Mouse (Mus musculus): ENCODE measurements around the gene Ccin. TPM values are rescaled to one million over a fixed set of nuclear protein-coding genes. Genes with fewer than 3 reads are reported as not detected.

The Ccin gene
- polyA plus RNA-seq, 1 experiment from 2014 or later: not detected

GRCm38 (mm10) chr4:44013391-44014070 is 30.2 kb downstream of the Ccin start:
- Histone ChIP-seq H3K4me1 (ENCODE audit: control insufficient read depth, insufficient read depth, low read length) (peaks cover 12% of the 10 kb centered on the region), H3K27me3 (replicated peaks; ENCODE audit: control insufficient read depth, insufficient read depth, low read length) (no peaks in the 10 kb centered on the region), H3K9ac (ENCODE audit: low read depth, low read length) (peak overlapping the region; percentile 95), H3K36me3 (ENCODE audit: control insufficient read depth, insufficient read depth, low read length) (peaks cover 6% of the 10 kb centered on the region; the same call in 1 of the 2 replicates), H3K9me3 (ENCODE audit: control insufficient read depth, low read length) (no peaks in the 10 kb centered on the region), H3K4me3 (ENCODE audit: low read depth, low read length) (peak overlapping the region; percentile 99), H3K27ac (replicated peaks; ENCODE audit: low read depth, low read length) (0 out of 2 replicates have a peak overlapping the region, but pooled peaks have one; percentile 81), H3K4me2 (ENCODE audit: low read depth, low read length) (peak overlapping the region; percentile 94)
- 24% methylated on average over 11 of the region's 11 CpGs for WGBS
- no peak for DNase-seq (ENCODE audit: low spot score)
- no peak for ATAC-seq (ENCODE audit: low read depth)

GRCm38 (mm10) chr4:44016071-44016470 is 32.8 kb downstream of the Ccin start:
- Histone ChIP-seq H3K4me3 (ENCODE audit: low read depth, low read length) (no peak overlapping the region), H3K9me3 (ENCODE audit: control insufficient read depth, low read length) (no peaks in the 10 kb centered on the region), H3K9ac (ENCODE audit: low read depth, low read length) (no peak overlapping the region), H3K27me3 (replicated peaks; ENCODE audit: control insufficient read depth, insufficient read depth, low read length) (no peaks in the 10 kb centered on the region), H3K36me3 (ENCODE audit: control insufficient read depth, insufficient read depth, low read length) (peaks cover 31% of the 10 kb centered on the region), H3K27ac (replicated peaks; ENCODE audit: low read depth, low read length) (no peak overlapping the region), H3K4me1 (ENCODE audit: control insufficient read depth, insufficient read depth, low read length) (peaks cover 12% of the 10 kb centered on the region), H3K4me2 (ENCODE audit: low read depth, low read length) (no peak overlapping the region)
- ATAC-seq (ENCODE audit: low read depth) (no peak), DNase-seq (ENCODE audit: low spot score) (no peak)
- WGBS: 85% methylated on average over 4 of the region's 4 CpGs

GRCm38 (mm10) chr4:44016791-44017190 is 33.5 kb downstream of the Ccin start:
- Histone ChIP-seq H3K27me3 (replicated peaks; ENCODE audit: control insufficient read depth, insufficient read depth, low read length) (no peaks in the 10 kb centered on the region), H3K36me3 (ENCODE audit: control insufficient read depth, insufficient read depth, low read length) (peaks cover 39% of the 10 kb centered on the region), H3K4me2 (ENCODE audit: low read depth, low read length) (no peak overlapping the region), H3K4me1 (ENCODE audit: control insufficient read depth, insufficient read depth, low read length) (peaks cover 12% of the 10 kb centered on the region), H3K9me3 (ENCODE audit: control insufficient read depth, low read length) (no peaks in the 10 kb centered on the region), H3K9ac (ENCODE audit: low read depth, low read length) (no peak overlapping the region), H3K27ac (replicated peaks; ENCODE audit: low read depth, low read length) (no peak overlapping the region), H3K4me3 (ENCODE audit: low read depth, low read length) (no peak overlapping the region)
- ATAC-seq (ENCODE audit: low read depth) (no peak), DNase-seq (ENCODE audit: low spot score) (no peak)
- 91% methylated on average over 12 of the region's 12 CpGs for WGBS

GRCm38 (mm10) chr4:44022323-44022722 is 39.0 kb downstream of the Ccin start:
- Histone ChIP-seq H3K36me3 (ENCODE audit: control insufficient read depth, insufficient read depth, low read length) (peaks cover 90% of the 10 kb centered on the region), H3K27ac (replicated peaks; ENCODE audit: low read depth, low read length) (no peak overlapping the region), H3K9ac (ENCODE audit: low read depth, low read length) (no peak overlapping the region), H3K27me3 (replicated peaks; ENCODE audit: control insufficient read depth, insufficient read depth, low read length) (no peaks in the 10 kb centered on the region), H3K4me3 (ENCODE audit: low read depth, low read length) (no peak overlapping the region), H3K9me3 (ENCODE audit: control insufficient read depth, low read length) (no peaks in the 10 kb centered on the region), H3K4me2 (ENCODE audit: low read depth, low read length) (no peak overlapping the region), H3K4me1 (ENCODE audit: control insufficient read depth, insufficient read depth, low read length) (no peaks in the 10 kb centered on the region)
- DNase-seq (ENCODE audit: low spot score): no peak
- WGBS: 77% methylated on average over 4 of the region's 4 CpGs
- no peak for ATAC-seq (ENCODE audit: low read depth)

- Histone ChIP-seq H3K27me3 (replicated peaks; ENCODE audit: control insufficient read depth, insufficient read depth, low read length) (no peaks in the 10 kb centered on the region), H3K36me3 (ENCODE audit: control insufficient read depth, insufficient read depth, low read length) (peaks cover 95% of the 10 kb centered on the region), H3K4me3 (ENCODE audit: low read depth, low read length) (no peak overlapping the region), H3K27ac (replicated peaks; ENCODE audit: low read depth, low read length) (no peak overlapping the region), H3K4me2 (ENCODE audit: low read depth, low read length) (no peak overlapping the region), H3K4me1 (ENCODE audit: control insufficient read depth, insufficient read depth, low read length) (no peaks in the 10 kb centered on the region), H3K9me3 (ENCODE audit: control insufficient read depth, low read length) (no peaks in the 10 kb centered on the region), H3K9ac (ENCODE audit: low read depth, low read length) (no peak overlapping the region)
- 91% methylated on average over 11 of the region's 11 CpGs for WGBS
- DNase-seq (ENCODE audit: low spot score): no peak
- ATAC-seq (ENCODE audit: low read depth): peak; percentile 45; the same call in 1 of the 2 replicates
Observed at GRCm38 (mm10) chr4:44022766-44023165, 39.5 kb downstream of the Ccin start.

GRCm38 (mm10) chr4:44023681-44024080 is 40.4 kb downstream of the Ccin start:
- DNase-seq (ENCODE audit: low spot score): peak; percentile 39
- no peak overlapping the region for H3K4me2 ChIP-seq (ENCODE audit: low read depth, low read length)
- peaks cover 99% of the 10 kb centered on the region for H3K36me3 ChIP-seq (ENCODE audit: control insufficient read depth, insufficient read depth, low read length)
- 92% methylated on average over 9 of the region's 9 CpGs for WGBS
- H3K4me1 ChIP-seq (ENCODE audit: control insufficient read depth, insufficient read depth, low read length): no peaks in the 10 kb centered on the region
- no peak overlapping the region for H3K4me3 ChIP-seq (ENCODE audit: low read depth, low read length)
- no peaks in the 10 kb centered on the region for H3K27me3 ChIP-seq (replicated peaks; ENCODE audit: control insufficient read depth, insufficient read depth, low read length)
- no peak overlapping the region for H3K9ac ChIP-seq (ENCODE audit: low read depth, low read length)
- H3K9me3 ChIP-seq (ENCODE audit: control insufficient read depth, low read length): no peaks in the 10 kb centered on the region
- no peak overlapping the region for H3K27ac ChIP-seq (replicated peaks; ENCODE audit: low read depth, low read length)
- no peak for ATAC-seq (ENCODE audit: low read depth)

GRCm38 (mm10) chr4:44024241-44024640 is 41.0 kb downstream of the Ccin start:
- Histone ChIP-seq H3K4me1 (ENCODE audit: control insufficient read depth, insufficient read depth, low read length) (no peaks in the 10 kb centered on the region), H3K4me3 (ENCODE audit: low read depth, low read length) (no peak overlapping the region), H3K9ac (ENCODE audit: low read depth, low read length) (no peak overlapping the region), H3K9me3 (ENCODE audit: control insufficient read depth, low read length) (no peaks in the 10 kb centered on the region), H3K27ac (replicated peaks; ENCODE audit: low read depth, low read length) (no peak overlapping the region), H3K27me3 (replicated peaks; ENCODE audit: control insufficient read depth, insufficient read depth, low read length) (no peaks in the 10 kb centered on the region), H3K36me3 (ENCODE audit: control insufficient read depth, insufficient read depth, low read length) (peaks cover 97% of the 10 kb centered on the region), H3K4me2 (ENCODE audit: low read depth, low read length) (no peak overlapping the region)
- DNase-seq (ENCODE audit: low spot score) (no peak), ATAC-seq (ENCODE audit: low read depth) (no peak)
- 94% methylated on average over 6 of the region's 6 CpGs for WGBS

GRCm38 (mm10) chr4:44025570-44025969 is 42.3 kb downstream of the Ccin start:
- no peaks in the 10 kb centered on the region for H3K9me3 ChIP-seq (ENCODE audit: control insufficient read depth, low read length)
- no peak overlapping the region for H3K4me3 ChIP-seq (ENCODE audit: low read depth, low read length)
- no peaks in the 10 kb centered on the region for H3K27me3 ChIP-seq (replicated peaks; ENCODE audit: control insufficient read depth, insufficient read depth, low read length)
- ATAC-seq (ENCODE audit: low read depth) (no peak), DNase-seq (ENCODE audit: low spot score) (no peak)
- 86% methylated on average over 6 of the region's 6 CpGs for WGBS
- no peaks in the 10 kb centered on the region for H3K4me1 ChIP-seq (ENCODE audit: control insufficient read depth, insufficient read depth, low read length)
- H3K4me2 ChIP-seq (ENCODE audit: low read depth, low read length): no peak overlapping the region
- H3K36me3 ChIP-seq (ENCODE audit: control insufficient read depth, insufficient read depth, low read length): peaks cover 97% of the 10 kb centered on the region
- no peak overlapping the region for H3K27ac ChIP-seq (replicated peaks; ENCODE audit: low read depth, low read length)
- H3K9ac ChIP-seq (ENCODE audit: low read depth, low read length): no peak overlapping the region

Measured in embryonic facial prominence, embryonic 14.5 days (tissue).